ENCODE assay signal across 14 mouse cellular contexts in the genomic region with DNA sequence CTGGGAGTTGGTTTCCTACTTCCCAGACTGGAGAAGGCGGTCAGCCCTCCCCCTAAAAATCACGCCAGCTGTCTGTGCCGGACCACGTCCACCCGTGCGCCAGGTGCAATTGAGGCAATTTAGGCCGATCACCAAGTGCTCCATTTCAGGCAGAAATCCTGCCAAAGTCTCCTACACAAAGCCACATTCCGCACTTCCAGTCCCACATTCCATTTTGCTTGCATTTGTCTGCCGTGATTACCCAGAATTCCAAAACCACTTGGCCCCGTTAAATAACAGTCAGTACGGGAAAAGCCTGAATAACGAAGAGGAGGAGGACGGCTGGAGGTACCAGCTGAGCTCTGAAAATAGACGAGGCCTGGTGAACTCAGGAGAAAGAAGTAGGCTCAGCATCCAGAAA.
DNase-seq lines count a peak whose midpoint lies in the region; ATAC-seq and TF ChIP-seq lines count a peak whose summit lies in the region.
"Had no signal": no experiment of that assay in that cellular context is flagged by ENCODE, and none has a peak within 500 bp of the region (broad histone marks: within the 10 kb centered on the region; RNA-seq: fewer than 3 reads in every experiment).

No protein-coding gene starts in this region.

- H3K4me1 ChIP-seq in forebrain, embryonic 15.5 days: peaks cover 13% of the 10 kb centered on the region
- no peaks in the 10 kb centered on the region for H3K4me1 ChIP-seq in forebrain, embryonic 10.5 days
- H3K4me1 ChIP-seq: heart, embryonic 10.5 days had no signal

- H3K9ac ChIP-seq in forebrain, embryonic 15.5 days (replicated peaks): no peak overlapping the region
- H3K9ac ChIP-seq: neural tube, embryonic 15.5 days had no signal

- H3K27me3 ChIP-seq in forebrain, embryonic 15.5 days: no peaks in the 10 kb centered on the region
- no peaks in the 10 kb centered on the region for H3K27me3 ChIP-seq in forebrain, embryonic 10.5 days (ENCODE audit: poor library complexity, severe bottlenecking)
- H3K27me3 ChIP-seq: neural tube, embryonic 15.5 days had no signal

- no peak for ATAC-seq in forebrain, embryonic 15.5 days (replicated peaks)

- no peaks in the 10 kb centered on the region for H3K36me3 ChIP-seq in forebrain, embryonic 15.5 days
- H3K36me3 ChIP-seq in forebrain, embryonic 10.5 days (replicated peaks): no peaks in the 10 kb centered on the region
- H3K36me3 ChIP-seq: heart, embryonic 10.5 days; neural tube, embryonic 15.5 days had no signal

- DNase-seq in forebrain, embryonic 10.5 days (ENCODE audit: extremely low spot score, low spot score): no peak
- peak; percentile 75 for DNase-seq in brain, embryonic 14.5 days (ENCODE audit: low read depth)
- DNase-seq in layer of hippocampus, adult 9-10 months (ENCODE audit: low spot score): peak; percentile 20
- DNase-seq in right cerebral cortex, postnatal 10 days (ENCODE audit: low spot score in 2 of 2): peak; percentile 26 to 34
- DNase-seq in urinary bladder, postnatal 10 days (ENCODE audit: low spot score): no peak
- no peak for DNase-seq in thymus, postnatal 0 days (ENCODE audit: low spot score)
- DNase-seq in kidney, postnatal 10 days: no peak
- DNase-seq: adrenal gland, adult 2 months; kidney, postnatal 14 days; lung, postnatal 14 days; thymus, adult 2 months had no signal

- TF ChIP-seq POLR2A in brain, embryonic 14.5 days (IDR thresholded peaks at IDR 0.05; ENCODE audit: borderline replicate concordance, extremely low read depth, insufficient read depth, insufficient read length, poor library complexity, severe bottlenecking): no peak

- TF ChIP-seq CTCF in brain, embryonic 14.5 days (IDR thresholded peaks at IDR 0.05; ENCODE audit: borderline replicate concordance, extremely low read depth, insufficient read depth, insufficient read length): no peak

- no peak overlapping the region for H3K4me3 ChIP-seq in forebrain, embryonic 15.5 days
- H3K4me3 ChIP-seq in forebrain, embryonic 10.5 days: no peak overlapping the region
- H3K4me3 ChIP-seq: heart, embryonic 10.5 days; neural tube, embryonic 15.5 days had no signal

- H3K4me2 ChIP-seq in forebrain, embryonic 15.5 days (replicated peaks): no peak overlapping the region
- H3K4me2 ChIP-seq: neural tube, embryonic 15.5 days had no signal

- no peaks in the 10 kb centered on the region; the same call in 1 of the 2 replicates for H3K9me3 ChIP-seq in forebrain, embryonic 15.5 days
- peaks cover 10% of the 10 kb centered on the region; the same call in 1 of the 2 replicates for H3K9me3 ChIP-seq in forebrain, embryonic 10.5 days
- H3K9me3 ChIP-seq: heart, embryonic 10.5 days; neural tube, embryonic 15.5 days had no signal

- WGBS in forebrain, embryonic 15.5 days: 39% methylated on average over 14 of the region's 14 CpGs
- WGBS in forebrain, embryonic 10.5 days: 84% methylated on average over 14 of the region's 14 CpGs

- peak overlapping the region; percentile 24; the same call in 1 of the 2 replicates for H3K27ac ChIP-seq in forebrain, embryonic 15.5 days (replicated peaks)
- no peak overlapping the region for H3K27ac ChIP-seq in forebrain, embryonic 10.5 days
- H3K27ac ChIP-seq: heart, embryonic 10.5 days; neural tube, embryonic 15.5 days had no signal

Comparison
In these comparisons a context has a peak if more than half of its experiments do, and no peak if none do; other contexts are left out.
1. DNase-seq: peak in brain, embryonic 14.5 days (single experiment), layer of hippocampus, adult 9-10 months (single experiment) and right cerebral cortex, postnatal 10 days (2 of 2); none in forebrain, embryonic 10.5 days (single experiment), urinary bladder, postnatal 10 days (single experiment), thymus, postnatal 0 days (single experiment) and kidney, postnatal 10 days (single experiment).